Mouse (Mus musculus): ENCODE results near the gene Spcs2.

The Spcs2 gene

DNA sequence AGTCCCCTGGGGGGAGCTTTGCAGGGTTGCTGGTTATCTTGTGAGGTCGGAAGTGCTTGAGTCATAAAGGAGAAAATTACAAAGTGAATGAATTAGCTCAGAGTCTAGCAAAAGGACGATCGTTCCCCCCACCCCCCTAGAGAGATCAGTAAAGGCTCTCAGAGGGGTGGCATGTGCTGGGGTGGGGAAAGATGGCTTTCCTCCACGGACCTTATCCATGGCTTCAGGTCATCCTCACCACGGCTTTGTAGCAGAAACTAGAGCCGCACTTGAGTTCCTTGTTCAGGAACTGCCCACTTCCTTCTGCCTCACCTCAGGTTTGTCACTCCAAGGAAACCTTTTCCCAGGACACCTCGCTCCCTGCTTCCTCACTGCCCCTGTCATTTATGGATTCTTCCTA, at the start of gene Spcs2:
Spcs2 (minus strand) TSS at position 101 of the 400 bp plus-strand sequence.
- no peak for DNase-seq (ENCODE audit: low spot score in 2 of 2)

- DNase-seq (ENCODE audit: low spot score in 2 of 2): no peak
Measured at GRCm38 (mm10) chr7:99911038-99911437, 47.8 kb upstream of the Spcs2 start.

DNA sequence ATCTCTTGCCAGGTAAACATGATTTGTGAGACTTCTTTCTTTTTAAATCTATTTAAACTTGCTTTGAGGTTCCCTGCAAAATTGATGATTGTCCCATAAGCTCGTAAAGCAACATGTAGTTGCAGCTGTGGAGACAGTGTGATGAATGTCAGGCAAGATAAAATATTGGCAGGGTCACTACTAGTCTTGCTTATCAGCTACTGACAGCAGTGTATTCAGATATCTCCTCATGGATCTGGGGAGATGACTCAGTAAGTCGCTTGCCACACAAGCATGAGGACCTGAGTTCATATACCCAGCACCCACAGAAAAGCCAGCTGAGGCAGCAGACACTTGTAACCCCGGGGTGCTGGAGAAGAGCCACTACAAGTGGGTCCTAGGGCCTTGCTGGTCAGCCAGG, 44.2 kb upstream of the Spcs2 start:
- no peak for DNase-seq (ENCODE audit: low spot score in 2 of 2)

GRCm38 (mm10) chr7:99906346-99906745, 43.1 kb upstream of the Spcs2 start:
- no peak for DNase-seq (ENCODE audit: low spot score in 2 of 2)

- no peak for DNase-seq (ENCODE audit: low spot score in 2 of 2)
Measured at GRCm38 (mm10) chr7:99904421-99905005, 41.3 kb upstream of the Spcs2 start.

DNA sequence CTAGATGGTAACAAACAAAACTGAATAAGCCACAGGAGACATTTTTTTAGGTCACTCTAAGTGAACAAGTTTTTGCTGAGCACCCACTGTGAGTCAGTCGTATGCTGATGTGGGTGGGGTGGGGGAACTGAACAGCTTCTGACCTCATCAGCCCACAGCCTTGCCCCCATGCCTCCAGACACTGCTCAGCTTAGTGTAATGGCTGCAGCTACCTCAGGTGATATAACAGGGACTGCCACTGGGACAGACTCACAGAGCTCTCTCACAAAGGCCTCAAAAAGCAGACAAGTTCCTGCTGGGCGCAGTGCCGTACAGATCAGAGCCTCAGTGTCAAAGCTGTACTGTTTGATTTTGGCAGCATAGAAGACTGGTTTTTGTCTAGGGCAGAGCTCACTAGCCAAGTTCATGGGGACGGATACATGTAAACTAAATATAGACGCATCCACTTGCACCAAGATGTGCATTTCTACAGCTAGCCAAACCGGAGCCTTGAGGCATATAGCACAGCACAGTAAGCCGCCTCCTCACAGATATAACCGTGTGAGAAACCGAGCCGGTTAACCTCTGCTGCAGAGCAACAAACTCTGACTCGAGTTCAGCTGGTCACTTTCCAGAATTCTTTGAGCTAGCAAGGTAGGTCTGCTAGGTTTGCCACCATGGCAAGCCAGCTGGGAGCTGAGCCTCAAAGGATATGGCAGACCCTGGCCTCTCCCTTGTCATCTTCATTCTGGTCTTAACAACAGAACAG, 39.8 kb upstream of the Spcs2 start:
- no peak for DNase-seq (ENCODE audit: low spot score in 2 of 2)

- DNase-seq (ENCODE audit: low spot score in 2 of 2): peak; percentile 54 to 55
Measured at GRCm38 (mm10) chr7:99902208-99902607, 38.9 kb upstream of the Spcs2 start.

- no peak for DNase-seq (ENCODE audit: low spot score in 2 of 2)
Measured at GRCm38 (mm10) chr7:99896905-99897304, 33.6 kb upstream of the Spcs2 start.

DNA sequence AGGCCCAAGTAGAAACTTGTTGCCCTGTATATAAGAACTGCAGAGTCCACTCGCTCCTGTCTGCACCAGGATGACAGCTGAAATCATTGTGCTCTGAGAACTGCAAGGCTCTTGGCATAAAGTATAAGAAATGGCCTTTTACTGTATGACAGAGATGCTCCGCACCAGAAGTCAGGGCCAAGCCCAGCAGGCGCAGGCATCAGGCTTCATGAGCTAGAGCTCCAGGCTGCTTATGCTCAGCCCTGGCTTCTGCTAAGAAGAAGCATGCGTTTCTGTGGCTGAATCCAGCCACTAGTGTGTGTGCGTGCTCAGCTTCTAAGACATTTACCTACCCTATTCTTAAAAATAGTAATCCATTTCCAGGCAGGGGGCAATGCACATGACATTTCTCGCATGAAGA, 31.2 kb upstream of the Spcs2 start:
- DNase-seq (ENCODE audit: low spot score in 2 of 2): no peak

- no peak for DNase-seq (ENCODE audit: low spot score in 2 of 2)
Measured at GRCm38 (mm10) chr7:99893967-99894366, 30.7 kb upstream of the Spcs2 start.

DNA sequence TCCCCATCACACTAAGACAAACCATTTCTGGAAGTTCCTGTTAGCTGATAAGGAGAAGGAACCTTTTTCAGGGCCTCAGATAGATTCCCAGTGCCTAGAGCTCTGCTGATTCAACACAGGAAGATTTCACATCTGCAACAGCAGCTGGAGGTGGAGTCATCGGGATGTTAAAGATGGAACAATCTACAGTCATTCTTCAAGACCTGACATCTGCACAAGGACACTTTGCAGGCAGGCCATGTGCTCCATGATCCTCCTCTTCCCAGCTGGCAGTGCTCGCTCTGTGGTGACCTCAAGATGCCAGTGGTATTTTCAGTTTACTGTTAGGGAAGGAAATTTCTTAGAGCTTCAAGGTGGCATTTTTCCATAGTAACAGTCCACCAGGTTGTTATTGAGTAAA, 29.1 kb upstream of the Spcs2 start:
- no peak for DNase-seq (ENCODE audit: low spot score in 2 of 2)

GRCm38 (mm10) chr7:99891471-99891870, 28.2 kb upstream of the Spcs2 start:
- no peak for DNase-seq (ENCODE audit: low spot score in 2 of 2)

DNA sequence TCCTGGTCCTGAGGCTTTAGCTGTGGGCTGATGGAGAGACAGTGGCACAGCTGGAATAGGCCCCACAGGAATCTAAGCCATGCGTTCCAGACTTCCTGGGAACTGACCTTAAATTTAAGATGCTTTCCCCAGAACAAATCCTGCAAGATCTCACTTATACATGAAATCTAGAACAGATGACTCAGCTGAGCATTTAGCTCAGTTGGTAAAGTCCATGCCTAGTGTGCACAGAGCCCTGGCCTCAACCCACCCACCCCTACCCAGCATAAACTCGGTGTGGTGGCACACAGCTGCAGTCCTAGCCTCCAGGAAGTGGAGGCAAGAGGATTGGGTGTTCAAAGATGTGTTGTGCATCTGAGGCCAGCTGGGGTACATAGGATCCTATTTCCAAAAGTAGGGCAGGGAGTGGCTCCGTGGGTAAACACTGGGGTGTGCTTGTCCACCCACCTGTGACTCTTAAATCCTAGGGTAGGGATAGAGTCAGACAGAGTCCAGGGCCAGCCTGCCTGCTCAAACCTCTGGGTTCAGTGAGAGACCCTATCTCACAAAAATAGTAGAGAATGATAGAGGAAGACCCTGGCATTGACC, 27.0 kb upstream of the Spcs2 start:
- DNase-seq (ENCODE audit: low spot score in 2 of 2): no peak

DNA sequence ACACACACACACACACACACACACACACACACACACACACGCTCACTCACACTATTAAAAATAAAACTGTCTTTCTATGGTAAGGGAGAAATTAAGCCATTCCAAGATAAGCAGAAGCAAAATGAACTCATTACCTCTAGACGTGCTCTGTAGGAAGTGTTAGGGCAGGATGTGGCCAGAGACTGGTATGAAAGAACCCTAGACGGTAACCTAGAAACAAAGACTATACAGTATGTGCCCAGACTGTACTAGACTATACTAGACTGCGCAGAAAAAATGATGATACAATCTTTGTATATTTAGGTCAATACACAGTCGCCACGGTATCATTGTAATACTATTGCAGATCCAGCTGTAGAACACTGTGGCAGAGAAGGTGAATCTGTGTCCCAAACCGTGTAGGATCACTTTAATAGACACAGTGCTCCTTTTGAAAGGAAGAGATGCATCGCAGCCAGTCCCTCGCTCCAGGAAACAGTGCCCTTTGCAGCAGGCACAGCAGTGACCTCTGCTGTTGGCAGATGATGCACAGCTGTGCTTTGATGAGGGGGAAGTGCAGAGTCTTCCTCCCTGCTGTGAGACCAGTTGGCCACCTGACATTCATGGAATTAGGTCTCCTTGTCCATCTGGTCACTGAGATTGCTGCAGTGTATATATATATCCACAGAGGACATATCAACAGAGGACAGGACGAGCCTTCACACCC, 26.1 kb upstream of the Spcs2 start:
- no peak for DNase-seq (ENCODE audit: low spot score in 2 of 2)

DNA sequence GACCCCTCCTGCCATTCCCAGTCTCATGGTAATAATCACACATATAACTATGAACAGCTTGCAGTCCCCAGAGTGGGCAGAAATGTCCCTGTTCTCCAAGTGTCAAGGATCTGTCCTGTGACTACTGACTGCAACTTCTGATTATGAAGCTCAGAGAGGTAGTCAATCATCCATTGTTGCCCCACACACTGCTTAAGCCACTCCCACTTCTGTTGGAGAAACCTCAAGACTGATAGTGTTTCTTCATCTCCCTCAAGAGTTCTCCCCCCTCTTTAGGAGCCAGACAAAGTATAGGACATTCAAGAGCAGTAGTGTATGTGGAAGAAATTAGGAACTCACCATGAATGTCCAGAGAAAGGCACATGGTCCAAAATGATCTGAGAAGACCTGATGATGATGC, 24.5 kb upstream of the Spcs2 start:
- DNase-seq (ENCODE audit: low spot score in 2 of 2): no peak

DNA sequence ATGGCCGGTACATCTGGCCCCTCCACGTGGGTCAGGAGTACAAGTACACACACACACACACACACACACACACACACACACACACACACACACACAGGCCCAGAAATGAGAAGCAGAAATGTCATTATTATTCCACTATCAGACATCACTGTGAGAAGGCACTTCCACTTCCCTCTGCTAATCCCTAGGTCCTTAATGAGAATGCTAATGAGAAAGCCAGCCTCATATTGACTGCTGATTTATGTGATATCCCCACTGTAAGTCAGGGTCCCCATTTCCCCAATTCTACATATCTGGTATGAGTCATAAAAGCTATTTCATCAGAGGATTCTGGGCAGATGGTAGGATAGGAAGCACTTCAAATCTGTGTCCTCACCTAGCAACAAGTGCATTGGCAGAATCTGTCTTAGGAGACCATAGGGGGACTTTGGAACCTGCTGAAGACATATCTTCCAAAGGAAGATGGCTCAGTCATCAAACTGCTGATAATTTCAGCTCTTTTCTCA, 24.0 kb upstream of the Spcs2 start:
- DNase-seq (ENCODE audit: low spot score in 2 of 2): no peak

GRCm38 (mm10) chr7:99878254-99878653, 15.0 kb upstream of the Spcs2 start:
- no peak for DNase-seq (ENCODE audit: low spot score in 2 of 2)

DNA sequence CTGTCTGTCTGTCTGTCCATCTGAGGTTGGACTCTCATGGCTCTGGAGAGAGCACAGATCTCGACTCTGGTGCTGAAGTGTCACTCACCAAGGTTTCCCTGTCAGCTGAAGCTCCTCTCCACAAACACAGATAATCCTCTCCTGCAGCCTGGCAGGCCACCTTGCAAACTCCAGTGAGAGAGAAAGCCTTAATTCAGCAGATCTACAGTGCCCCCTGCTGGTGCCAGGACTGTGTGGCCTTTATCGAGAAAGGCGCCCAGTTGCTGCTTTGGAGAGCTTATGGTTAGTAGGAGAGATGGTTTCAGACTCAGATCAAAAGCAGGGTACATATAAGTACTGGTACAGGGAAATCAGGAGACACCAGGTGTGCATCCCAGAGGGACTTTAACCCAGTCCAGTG, 13.1 kb upstream of the Spcs2 start:
- peak; percentile 38 to 92 for DNase-seq (ENCODE audit: low spot score in 2 of 2)

DNA sequence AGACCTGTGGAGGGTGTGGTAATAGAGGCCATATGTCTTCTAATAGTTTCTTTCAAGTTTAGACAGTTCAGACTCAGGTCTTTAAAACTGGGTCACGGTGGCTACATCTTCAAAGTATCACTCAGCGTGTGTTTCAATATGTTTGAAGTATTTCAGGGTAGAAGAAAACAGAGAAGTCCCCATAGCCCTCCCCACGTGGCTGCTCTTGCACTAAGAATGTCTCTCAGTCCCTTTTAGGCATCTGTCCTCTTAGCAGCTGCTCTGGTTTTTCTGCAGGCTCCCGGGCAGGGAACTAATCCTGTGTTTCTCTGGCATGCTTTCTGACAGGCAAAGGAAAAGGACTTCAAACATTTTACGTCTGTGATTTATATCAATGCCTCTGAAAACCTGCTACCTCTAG, 12.6 kb upstream of the Spcs2 start:
- DNase-seq (ENCODE audit: low spot score in 2 of 2): no peak

GRCm38 (mm10) chr7:99873965-99874364, 10.7 kb upstream of the Spcs2 start:
- no peak for DNase-seq (ENCODE audit: low spot score in 2 of 2)

- no peak for DNase-seq (ENCODE audit: low spot score in 2 of 2)
Measured at GRCm38 (mm10) chr7:99869296-99869695, 6.0 kb upstream of the Spcs2 start.

GRCm38 (mm10) chr7:99865219-99865618, 2.0 kb upstream of the Spcs2 start:
- no peak for DNase-seq (ENCODE audit: low spot score in 2 of 2)
